Mouse (Mus musculus): ENCODE measurements around the gene Slc2a1.

GRCm38 (mm10) chr4:119137313-119137712 is 28.8 kb downstream of the Slc2a1 start:
- TF ChIP-seq CTCF (IDR thresholded peaks at IDR 0.05; ENCODE audit: control insufficient read depth, insufficient read depth, low read length) (no peak), POLR2A (IDR thresholded peaks at IDR 0.05; ENCODE audit: borderline replicate concordance, control insufficient read depth, low read depth, low read length) (no peak)
